ENCODE assay signal across 8 mouse cellular contexts in the genomic region with DNA sequence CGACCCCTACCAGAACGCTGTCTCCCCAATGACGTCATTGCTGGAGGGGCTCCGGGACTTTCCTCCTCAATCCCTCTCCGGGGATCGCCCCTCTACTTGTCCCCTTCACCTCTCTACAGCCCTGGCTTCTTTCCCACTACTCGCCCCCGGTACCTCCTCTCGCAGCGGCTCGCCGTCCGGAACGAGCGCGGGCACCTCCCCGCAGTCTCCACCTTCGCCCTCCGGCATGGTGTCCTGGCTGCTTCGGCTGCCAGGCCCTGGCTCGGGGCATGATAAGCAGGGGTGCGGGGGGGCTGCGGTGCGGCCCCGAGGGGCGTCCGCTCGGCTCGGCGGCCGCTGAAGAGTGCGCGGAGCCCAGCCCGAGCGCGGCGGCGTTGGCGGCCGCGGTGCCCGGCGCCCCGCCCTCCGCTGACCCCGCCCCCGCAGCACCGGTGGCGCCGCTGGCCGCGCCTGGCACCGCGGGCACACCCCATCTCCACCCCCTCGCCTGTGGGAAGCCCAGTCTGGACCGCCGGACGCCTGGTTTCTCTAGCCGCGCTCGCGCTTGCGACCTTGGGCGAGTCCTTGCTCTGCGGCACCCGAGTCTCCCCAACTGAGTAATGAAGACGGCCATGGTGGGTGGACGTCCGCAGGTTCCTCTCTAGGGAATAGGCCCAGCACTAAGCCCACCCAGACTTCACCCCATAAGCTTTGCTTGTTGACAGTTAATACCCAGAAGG. TPM values are rescaled to one million over a fixed set of nuclear protein-coding genes. Genes with fewer than 3 reads are reported as not detected.
DNase-seq lines count a peak whose midpoint lies in the region; ATAC-seq and TF ChIP-seq lines count a peak whose summit lies in the region.

A gene (minus strand): TSS at position 387 of the 719 bp plus-strand sequence.

- no peak for TF ChIP-seq CTCF in bone marrow macrophage, adult 2 months (IDR thresholded peaks at IDR 0.05; ENCODE audit: low read depth, low read length)

- peaks cover 14% of the 10 kb centered on the region for H3K4me1 ChIP-seq in bone marrow macrophage, adult 2 months (ENCODE audit: control insufficient read depth, insufficient read depth, low read length)
- peaks cover 28% of the 10 kb centered on the region for H3K4me1 ChIP-seq in forebrain, embryonic 13.5 days
- H3K4me1 ChIP-seq in kidney, embryonic 15.5 days = peaks cover 27% of the 10 kb centered on the region
- H3K4me1 ChIP-seq in liver, embryonic 12.5 days = peaks cover 31% of the 10 kb centered on the region

- peaks cover 62% of the 10 kb centered on the region for H3K27me3 ChIP-seq in forebrain, embryonic 13.5 days
- peaks cover 63% of the 10 kb centered on the region for H3K27me3 ChIP-seq in kidney, embryonic 15.5 days
- H3K27me3 ChIP-seq in liver, embryonic 12.5 days (replicated peaks) = peaks cover 70% of the 10 kb centered on the region

- no peak for ATAC-seq in forebrain, embryonic 13.5 days
- ATAC-seq in kidney, embryonic 15.5 days (replicated peaks; ENCODE audit: low FRiP score) = no peak
- no peak for ATAC-seq in liver, embryonic 12.5 days

- peaks cover 1% of the 10 kb centered on the region; the same call in 1 of the 2 replicates for H3K36me3 ChIP-seq in forebrain, embryonic 13.5 days (ENCODE audit: poor library complexity, severe bottlenecking)
- H3K36me3 ChIP-seq in kidney, embryonic 15.5 days = peaks cover 6% of the 10 kb centered on the region; the same call in 1 of the 2 replicates
- peaks cover 7% of the 10 kb centered on the region; the same call in 1 of the 2 replicates for H3K36me3 ChIP-seq in liver, embryonic 12.5 days

- 1% methylated on average over 62 of the region's 69 CpGs for WGBS in forebrain, embryonic 13.5 days
- under 1% methylated on average over 65 of the region's 69 CpGs for WGBS in kidney, embryonic 15.5 days
- WGBS in liver, embryonic 12.5 days (ENCODE audit: insufficient replicate concordance) = 2% methylated on average over 69 of the region's 69 CpGs

- no peak within 1 kb of the TSS for H3K27ac ChIP-seq in bone marrow macrophage, adult 2 months (ENCODE audit: insufficient read depth, low read depth, low read length)
- H3K27ac ChIP-seq in forebrain, embryonic 13.5 days = no peak within 1 kb of the TSS
- H3K27ac ChIP-seq in kidney, embryonic 15.5 days = no peak within 1 kb of the TSS
- H3K27ac ChIP-seq in liver, embryonic 12.5 days = no peak within 1 kb of the TSS

- no peak for TF ChIP-seq POLR2A in bone marrow macrophage, adult 2 months (IDR thresholded peaks at IDR 0.05; ENCODE audit: borderline replicate concordance, low read depth, low read length)

- H3K9ac ChIP-seq in forebrain, embryonic 13.5 days = peak within 1 kb of the TSS; percentile 73
- peak within 1 kb of the TSS; percentile 39; the same call in 1 of the 2 replicates for H3K9ac ChIP-seq in kidney, embryonic 15.5 days
- H3K9ac ChIP-seq in liver, embryonic 12.5 days = no peak within 1 kb of the TSS

- peak within 1 kb of the TSS; percentile 65 for H3K4me3 ChIP-seq in bone marrow macrophage, adult 2 months (ENCODE audit: insufficient read depth, low read length)
- H3K4me3 ChIP-seq in forebrain, embryonic 13.5 days = peak within 1 kb of the TSS; percentile 52
- peak within 1 kb of the TSS; percentile 55 for H3K4me3 ChIP-seq in kidney, embryonic 15.5 days (replicated peaks)
- H3K4me3 ChIP-seq in liver, embryonic 12.5 days = peak within 1 kb of the TSS; percentile 57

- DNase-seq in lung, adult 18-20 months = peak; percentile 63 to 70
- DNase-seq in lung, postnatal 10 days = no peak
- peak; percentile 42 for DNase-seq in right cerebral cortex, postnatal 4 days
- DNase-seq in gastrocnemius, postnatal 14 days = no peak

- peak within 1 kb of the TSS; percentile 85 for H3K4me2 ChIP-seq in forebrain, embryonic 13.5 days
- H3K4me2 ChIP-seq in kidney, embryonic 15.5 days = peak within 1 kb of the TSS; percentile 91
- peak within 1 kb of the TSS; percentile 81 for H3K4me2 ChIP-seq in liver, embryonic 12.5 days

- intact Hi-C loops in gastrocnemius, postnatal 14 days (cut with DNase I; ENCODE audit: low total_unique reads) = no loop called here

- H3K9me3 ChIP-seq in forebrain, embryonic 13.5 days (replicated peaks) = no peaks in the 10 kb centered on the region
- H3K9me3 ChIP-seq in kidney, embryonic 15.5 days (replicated peaks) = no peaks in the 10 kb centered on the region
- H3K9me3 ChIP-seq in liver, embryonic 12.5 days (replicated peaks) = no peaks in the 10 kb centered on the region

RNA-seq across cellular contexts. Expression of the gene that starts here (rescaled TPM):
- polyA plus RNA-seq in bone marrow macrophage, adult 2 months (2012; ENCODE audit: insufficient read depth, insufficient read length, missing spikeins) = not detected in 2 replicates
- polyA plus RNA-seq in forebrain, embryonic 13.5 days (2015; fragmentation: Nextera tagmentation; extraction: Ambion mirVana) = 2.3 and 2.8 TPM in 2 replicates
- polyA plus RNA-seq in kidney, embryonic 15.5 days (2015; fragmentation: Nextera tagmentation; extraction: Ambion mirVana) = 1.3 and 1.8 TPM in 2 replicates
- 1.0 and 1.5 TPM in 2 replicates for polyA plus RNA-seq in liver, embryonic 12.5 days (2016; fragmentation: Nextera tagmentation; extraction: Ambion mirVana)
- total RNA-seq in gastrocnemius, postnatal 14 days (2021) = under 1 TPM; 0.16 to 0.69 TPM

Comparison
In these comparisons a context has a peak if more than half of its experiments do, and no peak if none do; other contexts are left out.
1. DNase-seq: peak in lung, adult 18-20 months (2 of 2) and right cerebral cortex, postnatal 4 days (single experiment); none in lung, postnatal 10 days (single experiment) and gastrocnemius, postnatal 14 days (single experiment).
2. Peak in every context shown above with its lines, with median percentiles within 50 percentile points of each other: H3K4me3 ChIP-seq and H3K4me2 ChIP-seq.